11 mouse cellular contexts compared by ENCODE assay signal in the genomic region with DNA sequence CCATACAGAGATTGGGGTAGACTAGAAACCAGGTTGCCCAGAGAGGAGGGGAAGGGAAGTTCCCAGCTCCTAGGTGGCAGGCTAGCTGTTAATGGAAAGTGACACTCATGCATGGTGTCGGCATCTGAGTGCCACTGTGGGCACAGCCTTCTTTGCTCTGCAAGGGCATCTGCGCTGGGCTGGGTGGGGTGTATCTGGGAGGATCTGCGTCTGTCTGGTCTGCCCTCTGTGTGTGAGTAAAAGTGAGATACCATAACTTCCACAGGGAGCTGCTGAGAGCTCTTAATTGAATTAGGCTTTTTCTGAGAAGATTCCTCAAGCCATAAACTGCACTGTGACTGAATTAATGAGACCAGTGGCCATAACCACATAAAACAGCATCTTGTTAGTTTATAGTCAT. TPM values are rescaled to one million over a fixed set of nuclear protein-coding genes. Genes with fewer than 3 reads are reported as not detected.
DNase-seq lines count a peak whose midpoint lies in the region; ATAC-seq lines count a peak whose summit lies in the region.
"Had no signal": no experiment of that assay in that cellular context is flagged by ENCODE, and none has a peak within 500 bp of the region (broad histone marks: within the 10 kb centered on the region; RNA-seq: fewer than 3 reads in every experiment).

No protein-coding gene starts in this region.

- WGBS in heart, embryonic 12.5 days: 55% methylated on average over 3 of the region's 3 CpGs
- 61% methylated on average over 3 of the region's 3 CpGs for WGBS in neural tube, embryonic 11.5 days
- WGBS in neural tube, embryonic 15.5 days: 50% methylated on average over 3 of the region's 3 CpGs
- 63% methylated on average over 3 of the region's 3 CpGs for WGBS in liver, embryonic 11.5 days

- peaks cover 69% of the 10 kb centered on the region for H3K4me1 ChIP-seq in heart, embryonic 12.5 days (replicated peaks)
- H3K4me1 ChIP-seq in neural tube, embryonic 11.5 days (ENCODE audit: control insufficient read depth, insufficient read depth, low read length): peaks cover 22% of the 10 kb centered on the region
- H3K4me1 ChIP-seq in neural tube, embryonic 15.5 days: peaks cover 42% of the 10 kb centered on the region
- peaks cover 54% of the 10 kb centered on the region for H3K4me1 ChIP-seq in liver, embryonic 11.5 days (replicated peaks; ENCODE audit: control insufficient read depth, insufficient read depth, low read length)

- no peak overlapping the region for H3K4me2 ChIP-seq in heart, embryonic 12.5 days
- H3K4me2 ChIP-seq in neural tube, embryonic 11.5 days (ENCODE audit: low read depth): no peak overlapping the region
- H3K4me2 ChIP-seq in neural tube, embryonic 15.5 days: no peak overlapping the region
- 0 out of 2 replicates have a peak overlapping the region, but pooled peaks have one; percentile 6 for H3K4me2 ChIP-seq in liver, embryonic 11.5 days

- H3K27me3 ChIP-seq in heart, embryonic 12.5 days (replicated peaks): no peaks in the 10 kb centered on the region
- no peaks in the 10 kb centered on the region for H3K27me3 ChIP-seq in neural tube, embryonic 11.5 days (ENCODE audit: control insufficient read depth, insufficient read depth, low read length)
- H3K27me3 ChIP-seq in neural tube, embryonic 15.5 days (replicated peaks): no peaks in the 10 kb centered on the region
- no peaks in the 10 kb centered on the region for H3K27me3 ChIP-seq in liver, embryonic 11.5 days (replicated peaks; ENCODE audit: control insufficient read depth, insufficient read depth, low read length)

- H3K9me3 ChIP-seq in heart, embryonic 12.5 days (replicated peaks): no peaks in the 10 kb centered on the region
- H3K9me3 ChIP-seq in neural tube, embryonic 11.5 days (ENCODE audit: control insufficient read depth, low read length): no peaks in the 10 kb centered on the region
- H3K9me3 ChIP-seq in neural tube, embryonic 15.5 days (replicated peaks): no peaks in the 10 kb centered on the region
- H3K9me3 ChIP-seq in liver, embryonic 11.5 days (ENCODE audit: control insufficient read depth, low read length): no peaks in the 10 kb centered on the region

- H3K9ac ChIP-seq in heart, embryonic 12.5 days: 0 out of 2 replicates have a peak overlapping the region, but pooled peaks have one; percentile 43
- H3K9ac ChIP-seq in neural tube, embryonic 11.5 days (ENCODE audit: low read length): no peak overlapping the region
- H3K9ac ChIP-seq in neural tube, embryonic 15.5 days (replicated peaks): no peak overlapping the region
- H3K9ac ChIP-seq in liver, embryonic 11.5 days (ENCODE audit: low read depth, low read length): no peak overlapping the region; the same call in 1 of the 2 replicates

- peaks cover 10% of the 10 kb centered on the region; the same call in 1 of the 2 replicates for H3K36me3 ChIP-seq in heart, embryonic 12.5 days
- H3K36me3 ChIP-seq in neural tube, embryonic 11.5 days (ENCODE audit: control insufficient read depth, insufficient read depth, low read length): no peaks in the 10 kb centered on the region
- no peaks in the 10 kb centered on the region for H3K36me3 ChIP-seq in neural tube, embryonic 15.5 days
- H3K36me3 ChIP-seq in liver, embryonic 11.5 days (ENCODE audit: control insufficient read depth, insufficient read depth, low read length): 0 out of 2 replicates have a peak, but pooled peaks cover under 1% of the 10 kb centered on the region

- H3K4me3 ChIP-seq in heart, embryonic 12.5 days: no peak overlapping the region
- no peak overlapping the region for H3K4me3 ChIP-seq in neural tube, embryonic 11.5 days (ENCODE audit: low read depth, low read length)
- H3K4me3 ChIP-seq in neural tube, embryonic 15.5 days (replicated peaks): no peak overlapping the region
- H3K4me3 ChIP-seq in liver, embryonic 11.5 days (ENCODE audit: low read depth, low read length): no peak overlapping the region

- no peak for ATAC-seq in heart, embryonic 12.5 days (ENCODE audit: insufficient number of reproducible peaks, low FRiP score)
- ATAC-seq in neural tube, embryonic 11.5 days (ENCODE audit: insufficient read depth, low FRiP score, low TSS enrichment): no peak
- no peak for ATAC-seq in neural tube, embryonic 15.5 days (ENCODE audit: low FRiP score)
- no peak for ATAC-seq in liver, embryonic 11.5 days (replicated peaks; ENCODE audit: low FRiP score)

- DNase-seq in heart, postnatal 25 days (ENCODE audit: low spot score): no peak
- no peak for DNase-seq in neural tube, embryonic 11.5 days (ENCODE audit: low spot score)
- no peak for DNase-seq in liver, embryonic 11.5 days (ENCODE audit: low spot score)
- DNase-seq in right cerebral cortex, adult 18-20 months: no peak
- DNase-seq in retina, postnatal 1 day: no peak
- DNase-seq in adrenal gland, postnatal 4 days (ENCODE audit: low spot score in 2 of 2): no peak
- DNase-seq: cerebellum, adult 8-10 months; heart, postnatal 10 days; layer of hippocampus, postnatal 36 days had no signal

- intact Hi-C loops in heart, postnatal 25 days (cut with DNase I): no loop called here

- 0 out of 2 replicates have a peak overlapping the region, but pooled peaks have one; percentile 15 for H3K27ac ChIP-seq in heart, embryonic 12.5 days (ENCODE audit: poor library complexity, severe bottlenecking)
- 0 out of 2 replicates have a peak overlapping the region, but pooled peaks have one; percentile 6 for H3K27ac ChIP-seq in neural tube, embryonic 11.5 days (ENCODE audit: low read depth, low read length)
- no peak overlapping the region for H3K27ac ChIP-seq in neural tube, embryonic 15.5 days (replicated peaks)
- no peak overlapping the region; the same call in 1 of the 2 replicates for H3K27ac ChIP-seq in liver, embryonic 11.5 days (ENCODE audit: low read depth, low read length)

RNA-seq across cellular contexts. Expression of gene Slc9a1, which starts 10.4 kb away (rescaled TPM):
- 7.3 and 8.8 TPM in 2 replicates for polyA plus RNA-seq in heart, embryonic 12.5 days (2016; fragmentation: Nextera tagmentation; extraction: Ambion mirVana)
- total RNA-seq in heart, postnatal 25 days (2021): 10 to 100 TPM; 16.3 to 20.0 TPM
- polyA plus RNA-seq in neural tube, embryonic 11.5 days (2014; fragmentation: Nextera tagmentation; extraction: Ambion mirVana): 6.9 TPM in 2 replicates
- polyA plus RNA-seq in neural tube, embryonic 15.5 days (2015; fragmentation: Nextera tagmentation; extraction: Ambion mirVana): 8.4 and 9.9 TPM in 2 replicates
- 6.9 and 7.7 TPM in 2 replicates for polyA plus RNA-seq in liver, embryonic 11.5 days (2014; fragmentation: Nextera tagmentation; extraction: Ambion mirVana)
- total RNA-seq in adrenal gland, postnatal 4 days (2021): 10 to 100 TPM; 52.9 to 54.4 TPM

RNA-seq across cellular contexts. Expression of gene Wdtc1, which starts 26.6 kb away (rescaled TPM):
- 16.1 and 17.9 TPM in 2 replicates for polyA plus RNA-seq in heart, embryonic 12.5 days (2016; fragmentation: Nextera tagmentation; extraction: Ambion mirVana)
- 10 to 100 TPM; 81.2 to 82.7 TPM for total RNA-seq in heart, postnatal 25 days (2021)
- polyA plus RNA-seq in neural tube, embryonic 11.5 days (2014; fragmentation: Nextera tagmentation; extraction: Ambion mirVana): 26.4 and 27.0 TPM in 2 replicates
- 19.3 and 19.6 TPM in 2 replicates for polyA plus RNA-seq in neural tube, embryonic 15.5 days (2015; fragmentation: Nextera tagmentation; extraction: Ambion mirVana)
- 14.0 and 14.5 TPM in 2 replicates for polyA plus RNA-seq in liver, embryonic 11.5 days (2014; fragmentation: Nextera tagmentation; extraction: Ambion mirVana)
- total RNA-seq in adrenal gland, postnatal 4 days (2021): 10 to 100 TPM; 36.3 to 39.9 TPM

Comparison
In these comparisons a context has a peak if more than half of its experiments do, and no peak if none do; other contexts are left out.
1. H3K27ac ChIP-seq: peak in heart, embryonic 12.5 days (single experiment) and neural tube, embryonic 11.5 days (single experiment); none in neural tube, embryonic 15.5 days (single experiment) and liver, embryonic 11.5 days (single experiment).